Mouse (Mus musculus) forebrain, embryonic 14.5 days (tissue): ENCODE measurements around the gene Atp5h. TPM values are rescaled to one million over a fixed set of nuclear protein-coding genes. Genes with fewer than 3 reads are reported as not detected.

Source experiments
- ATAC-seq: fragments of 200-750 bp; cut with Nextera tagmentation; 2 replicates; pipeline ENCODE4 v1.8.0; 2017; ENCODE audit warnings: mild to moderate bottlenecking, moderate library complexity
- DNase-seq: peaks from one replicate; pipeline ENCODE4 v3.0.0-alpha.2; 2015; ENCODE audit warnings: low spot score
- H3K27ac ChIP-seq: fragments of 300-500 bp; sonication (generic); 2 replicates; pipeline ENCODE4 v1.5.1; 2014; ENCODE audit warnings: low read depth, mild to moderate bottlenecking, control low read depth, low read length, moderate library complexity
- H3K27me3 ChIP-seq: fragments of 300-500 bp; sonication (generic); replicated peaks from 2 replicates; pipeline ENCODE4 v1.6.1; 2014; ENCODE audit warnings: low read length, control low read depth, mixed read lengths; ENCODE audit not compliant: control insufficient read depth, insufficient read depth
- H3K36me3 ChIP-seq: fragments of 300-500 bp; sonication (generic); 2 replicates; pipeline ENCODE4 v1.6.1; 2014; ENCODE audit warnings: low read length, control low read depth; ENCODE audit not compliant: control insufficient read depth, insufficient read depth
- H3K4me1 ChIP-seq: fragments of 300-500 bp; sonication (generic); 2 replicates; pipeline ENCODE4 v1.6.1; 2014; ENCODE audit warnings: antibody characterized with exemption, low read length, control low read depth; ENCODE audit not compliant: control insufficient read depth, insufficient read depth
- H3K4me2 ChIP-seq: fragments of 300-500 bp; sonication (generic); 2 replicates; pipeline ENCODE4 v1.6.1; 2014; ENCODE audit warnings: mild to moderate bottlenecking, control low read depth, low read length
- H3K4me3 ChIP-seq: fragments of 300-500 bp; sonication (generic); 2 replicates; pipeline ENCODE4 v1.5.1; 2014; ENCODE audit warnings: low read depth, low read length, control low read depth
- H3K9ac ChIP-seq: fragments of 300-500 bp; sonication (generic); 2 replicates; pipeline ENCODE4 v1.6.1; 2014; ENCODE audit warnings: mild to moderate bottlenecking, low read length, control low read depth, moderate library complexity
- H3K9me3 ChIP-seq: fragments of 300-500 bp; sonication (generic); replicated peaks from 2 replicates; pipeline ENCODE4 v1.6.1; 2016; ENCODE audit warnings: low read length, control low read depth, mixed read lengths; ENCODE audit not compliant: control insufficient read depth
- WGBS: fragments of 180-500 bp; shearing (Covaris S2); extraction: QIAGEN DNeasy Blood & Tissue Kit; methylation state at CpG from one replicate; pipeline ENCODE4 v1.1.7; 2014; 5-methylcytosine and 5-hydroxymethylcytosine counted together
- polyA plus RNA-seq: library from polyadenylated mRNA; unstranded; fragments of >200 nt; fragmentation: Nextera tagmentation; extraction: Ambion mirVana; gene quantifications from 2 replicates; pipeline ENCODE4 v1.2.1, GENCODE M21; 2014

Gene Atp5h
- polyA plus RNA-seq, 1 experiment from 2014 or later: 904 TPM

DNA sequence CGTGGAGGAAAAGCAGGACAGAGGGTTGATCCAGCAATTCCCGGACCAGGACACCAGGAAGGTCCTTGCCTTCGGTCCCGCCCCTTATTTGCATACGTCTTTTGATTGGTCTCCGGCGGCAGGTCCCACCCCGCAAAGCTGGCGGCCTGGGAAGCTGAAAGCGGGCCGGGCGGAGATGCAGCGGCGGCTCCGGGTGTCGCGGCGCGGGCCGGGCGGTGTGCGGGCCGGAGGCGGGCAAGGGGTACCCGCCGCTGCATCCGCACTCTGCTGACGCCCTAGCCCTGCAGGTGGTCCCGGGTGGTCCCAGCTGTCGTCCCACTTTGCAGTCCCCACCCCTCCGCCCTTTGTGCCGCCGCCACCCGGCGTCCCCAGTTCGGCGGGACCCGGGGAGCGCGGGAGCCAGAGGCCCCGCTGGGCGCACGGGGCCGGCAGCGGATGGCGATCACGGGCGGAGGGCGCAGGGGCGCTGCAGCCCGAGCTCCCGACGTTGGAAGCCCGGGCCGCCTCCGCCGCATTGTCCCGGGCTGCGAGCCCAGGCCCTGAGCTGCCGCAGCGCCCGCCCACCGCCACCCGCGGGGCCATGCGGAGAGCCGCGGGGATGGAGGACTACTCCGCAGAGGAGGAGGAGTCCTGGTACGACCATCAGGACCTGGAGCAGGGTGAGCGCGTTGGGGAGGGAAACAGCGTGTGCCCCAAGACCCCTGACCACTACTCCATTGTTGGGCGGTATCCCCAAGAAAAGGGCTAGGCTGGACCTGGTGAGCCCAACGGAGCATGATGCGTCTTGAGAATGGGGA, 37.8 kb downstream of the Atp5h start, which contains the start of gene Cdr2l:
Gene Cdr2l (plus strand): TSS at position 174 of the 797 bp plus-strand sequence.
- Histone ChIP-seq H3K9ac (peak within 1 kb of the TSS; percentile 98), H3K27me3 (no peaks in the 10 kb centered on the region), H3K4me1 (peaks cover 23% of the 10 kb centered on the region)

GRCm38 (mm10) chr11:115381276-115381675, 38.5 kb downstream of the Atp5h start:
- H3K4me1 ChIP-seq: peaks cover 23% of the 10 kb centered on the region
- peak overlapping the region; percentile 98; the same call in 1 of the 2 replicates for H3K9ac ChIP-seq
- DNase-seq (no peak), ATAC-seq (no peak)
- peak overlapping the region; percentile 91 for H3K4me3 ChIP-seq
- H3K4me2 ChIP-seq: peak overlapping the region; percentile 88
- no peak overlapping the region for H3K27ac ChIP-seq
- no peaks in the 10 kb centered on the region for H3K36me3 ChIP-seq
- no peaks in the 10 kb centered on the region for H3K27me3 ChIP-seq
- H3K9me3 ChIP-seq: 0 out of 2 replicates have a peak, but pooled peaks cover 3% of the 10 kb centered on the region
- 14% methylated on average over 9 of the region's 9 CpGs for WGBS

More for the DNA sequence above, 37.8 kb downstream of the Atp5h start, which contains the start of gene Cdr2l:
- WGBS: under 1% methylated on average over 64 of the region's 76 CpGs
- Histone ChIP-seq H3K9me3 (0 out of 2 replicates have a peak, but pooled peaks cover 3% of the 10 kb centered on the region), H3K27ac (peak within 1 kb of the TSS; percentile 96), H3K4me3 (peak within 1 kb of the TSS; percentile 91), H3K36me3 (no peaks in the 10 kb centered on the region), H3K4me2 (peak within 1 kb of the TSS; percentile 88)
- ATAC-seq (peak; percentile 90), DNase-seq (peak; percentile 95)

DNA sequence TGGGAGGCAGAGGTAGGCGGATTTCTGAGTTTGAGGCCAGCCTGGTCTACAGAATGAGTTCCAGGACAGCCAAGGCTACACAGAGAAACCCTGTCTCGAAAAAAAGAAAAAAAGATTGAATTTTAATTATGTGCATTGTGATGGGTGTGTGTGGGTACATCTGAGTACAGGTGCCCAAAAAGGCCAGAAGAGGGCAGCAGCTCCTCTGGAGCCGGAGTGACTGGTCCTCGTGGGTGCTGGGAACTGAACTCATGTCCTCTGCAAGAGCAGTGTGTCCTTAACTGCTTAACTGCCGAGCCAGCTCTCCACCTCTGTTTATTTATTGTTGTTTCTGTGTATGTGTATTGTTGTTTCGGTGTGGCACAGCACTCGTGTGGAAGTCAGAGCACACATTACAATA, 41.9 kb downstream of the Atp5h start:
- ATAC-seq (no peak), DNase-seq (no peak)
- H3K9ac ChIP-seq: no peak overlapping the region
- H3K9me3 ChIP-seq: 0 out of 2 replicates have a peak, but pooled peaks cover 3% of the 10 kb centered on the region
- peaks cover 7% of the 10 kb centered on the region for H3K4me1 ChIP-seq
- 86% methylated on average over 7 of the region's 7 CpGs for WGBS
- H3K36me3 ChIP-seq: no peaks in the 10 kb centered on the region
- no peak overlapping the region for H3K27ac ChIP-seq
- no peak overlapping the region for H3K4me2 ChIP-seq
- H3K27me3 ChIP-seq: no peaks in the 10 kb centered on the region
- H3K4me3 ChIP-seq: no peak overlapping the region

DNA sequence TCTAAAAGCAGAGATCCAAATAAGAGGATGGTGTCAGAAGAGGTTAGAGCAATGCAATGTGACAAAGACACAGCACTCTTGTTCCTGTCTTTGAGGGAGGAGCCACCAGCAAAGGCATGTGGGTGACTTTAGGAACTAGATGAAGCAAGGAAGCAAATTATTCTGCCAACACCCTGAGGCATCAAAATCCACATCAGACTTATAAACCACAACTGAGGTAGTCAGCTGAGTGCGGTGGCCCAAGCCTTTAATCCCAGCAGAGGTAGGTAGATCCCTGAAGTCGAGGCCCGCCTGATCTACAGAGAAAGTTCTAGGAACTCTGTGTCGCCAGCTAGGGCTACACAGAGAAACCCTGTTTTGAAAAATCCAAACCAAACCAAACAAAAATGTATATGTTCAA, 42.5 kb downstream of the Atp5h start:
- DNase-seq: no peak
- no peak overlapping the region for H3K4me3 ChIP-seq
- no peak overlapping the region for H3K27ac ChIP-seq
- no peak overlapping the region for H3K9ac ChIP-seq
- no peaks in the 10 kb centered on the region for H3K36me3 ChIP-seq
- no peak for ATAC-seq
- 0 out of 2 replicates have a peak, but pooled peaks cover 3% of the 10 kb centered on the region for H3K9me3 ChIP-seq
- H3K27me3 ChIP-seq: no peaks in the 10 kb centered on the region
- peaks cover 3% of the 10 kb centered on the region; the same call in 1 of the 2 replicates for H3K4me1 ChIP-seq
- no peak overlapping the region for H3K4me2 ChIP-seq
- WGBS: 94% methylated on average over 4 of the region's 4 CpGs

DNA sequence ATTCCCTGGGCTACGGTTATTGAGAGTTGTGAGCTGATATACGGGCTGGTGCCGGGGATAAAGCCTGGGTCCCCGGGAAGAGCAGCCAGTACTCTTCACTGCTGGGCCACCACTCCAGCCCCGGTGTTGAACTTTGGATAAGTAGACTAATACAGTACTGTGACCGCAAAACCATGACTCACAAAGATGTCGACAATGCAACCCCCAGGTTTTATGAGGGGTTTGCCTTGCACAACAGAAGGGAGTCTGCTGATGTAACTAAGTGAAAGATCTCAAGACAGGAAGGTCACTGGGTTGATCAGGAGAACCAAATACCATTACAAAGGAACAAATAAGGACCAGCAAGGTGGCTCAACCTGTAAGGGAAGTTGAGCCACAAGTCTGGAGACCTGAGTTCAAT, 43.0 kb downstream of the Atp5h start:
- Histone ChIP-seq H3K27me3 (no peaks in the 10 kb centered on the region), H3K4me2 (no peak overlapping the region), H3K9me3 (0 out of 2 replicates have a peak, but pooled peaks cover 3% of the 10 kb centered on the region), H3K9ac (no peak overlapping the region), H3K27ac (no peak overlapping the region), H3K4me3 (no peak overlapping the region), H3K4me1 (peaks cover 3% of the 10 kb centered on the region; the same call in 1 of the 2 replicates), H3K36me3 (no peaks in the 10 kb centered on the region)
- no peak for DNase-seq
- ATAC-seq: no peak
- WGBS: 74% methylated on average over 7 of the region's 7 CpGs

GRCm38 (mm10) chr11:115374695-115375425, 44.9 kb downstream of the Atp5h start:
- H3K27ac ChIP-seq: no peak overlapping the region
- WGBS: 66% methylated on average over 12 of the region's 12 CpGs
- DNase-seq (no peak), ATAC-seq (no peak)
- no peaks in the 10 kb centered on the region for H3K27me3 ChIP-seq
- H3K4me3 ChIP-seq: peak overlapping the region; percentile 38; the same call in 1 of the 2 replicates
- H3K9me3 ChIP-seq: 0 out of 2 replicates have a peak, but pooled peaks cover 3% of the 10 kb centered on the region
- peaks cover 3% of the 10 kb centered on the region; the same call in 1 of the 2 replicates for H3K4me1 ChIP-seq
- peak overlapping the region; percentile 67 for H3K9ac ChIP-seq
- H3K36me3 ChIP-seq: no peaks in the 10 kb centered on the region
- H3K4me2 ChIP-seq: peak overlapping the region; percentile 70

DNA sequence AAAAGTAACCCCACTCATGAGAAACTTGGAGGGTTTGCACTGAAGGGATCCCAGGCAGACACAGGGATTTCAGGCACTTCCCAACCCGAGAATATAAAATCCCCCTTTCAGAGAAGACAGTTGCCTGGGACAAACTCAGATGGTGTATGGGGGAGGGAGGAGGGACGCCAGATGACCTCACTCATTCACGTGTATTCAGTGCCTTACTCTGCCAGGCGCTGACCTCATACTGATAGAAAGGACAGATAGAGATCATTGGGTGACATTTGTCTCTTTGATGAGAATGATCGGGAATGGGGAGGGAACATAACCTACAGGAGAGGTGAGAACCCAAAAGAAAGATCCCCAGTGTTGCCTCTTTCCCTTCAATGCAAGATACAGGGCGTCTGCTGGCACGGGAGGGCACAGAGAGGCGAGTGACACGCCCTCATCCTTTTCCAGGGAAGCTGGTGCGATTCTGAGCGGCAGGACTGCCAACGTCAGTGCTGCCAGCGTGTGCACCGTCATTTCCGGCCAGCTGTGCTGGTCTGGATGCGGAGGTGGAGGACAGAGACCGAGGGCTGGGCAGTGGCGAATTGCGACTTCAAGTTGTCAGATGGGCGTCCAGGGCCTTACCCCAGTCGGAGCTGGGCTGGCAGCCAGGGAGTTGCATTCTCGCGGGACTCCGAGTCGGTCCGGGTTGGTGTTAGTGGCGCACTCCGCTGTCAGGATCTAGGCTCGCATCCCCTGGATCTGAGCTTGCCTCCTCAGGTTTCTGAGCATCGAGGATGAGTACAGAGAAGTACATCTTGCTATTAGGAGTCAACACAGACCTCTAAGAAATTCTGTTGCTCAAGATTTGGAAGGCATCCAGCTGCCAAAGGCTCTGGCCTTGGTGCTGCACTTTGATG, 45.7 kb downstream of the Atp5h start:
- Histone ChIP-seq H3K4me3 (peak overlapping the region; percentile 38), H3K36me3 (no peaks in the 10 kb centered on the region), H3K4me2 (peak overlapping the region; percentile 70), H3K27me3 (no peaks in the 10 kb centered on the region), H3K4me1 (peaks cover 3% of the 10 kb centered on the region; the same call in 1 of the 2 replicates), H3K9me3 (0 out of 2 replicates have a peak, but pooled peaks cover 3% of the 10 kb centered on the region), H3K27ac (0 out of 2 replicates have a peak overlapping the region, but pooled peaks have one; percentile 9), H3K9ac (peak overlapping the region; percentile 67)
- DNase-seq (peak; percentile 69), ATAC-seq (peak; percentile 77)
- 1% methylated on average over 30 of the region's 30 CpGs for WGBS

DNA sequence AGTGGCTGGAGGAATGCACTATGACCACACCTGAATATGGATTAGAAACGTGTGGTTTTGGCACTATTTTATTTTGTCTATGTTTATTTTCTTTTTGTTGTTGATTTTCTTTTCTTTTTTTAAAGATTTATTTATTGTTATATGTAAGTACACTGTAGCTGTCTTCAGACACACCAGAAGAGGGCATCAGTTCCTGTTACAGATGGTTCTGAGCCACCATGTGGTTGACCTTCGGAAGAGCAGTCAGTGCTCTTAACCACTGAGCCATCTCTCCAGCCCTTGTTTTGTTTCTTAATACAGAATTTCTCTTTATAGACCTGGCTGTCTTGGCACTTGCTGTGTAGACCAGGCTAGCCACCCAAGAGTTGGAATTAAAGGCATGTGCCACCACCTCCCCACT, 47.0 kb downstream of the Atp5h start:
- Histone ChIP-seq H3K36me3 (no peaks in the 10 kb centered on the region), H3K27me3 (0 out of 2 replicates have a peak, but pooled peaks cover 4% of the 10 kb centered on the region), H3K4me2 (no peak overlapping the region), H3K9me3 (no peaks in the 10 kb centered on the region), H3K27ac (no peak overlapping the region), H3K4me1 (peaks cover 3% of the 10 kb centered on the region; the same call in 1 of the 2 replicates), H3K9ac (no peak overlapping the region), H3K4me3 (no peak overlapping the region)
- WGBS: 50% methylated on average over 2 of the region's 2 CpGs
- DNase-seq (no peak), ATAC-seq (no peak)
